Mouse (Mus musculus): ENCODE data around the gene Slc26a10.
"Not testable (repeated sequence)": the region's sequence is repeated elsewhere in the genome, so short reads cannot be mapped to it uniquely, and the experiment has no call there.

Slc26a10 gene

DNA sequence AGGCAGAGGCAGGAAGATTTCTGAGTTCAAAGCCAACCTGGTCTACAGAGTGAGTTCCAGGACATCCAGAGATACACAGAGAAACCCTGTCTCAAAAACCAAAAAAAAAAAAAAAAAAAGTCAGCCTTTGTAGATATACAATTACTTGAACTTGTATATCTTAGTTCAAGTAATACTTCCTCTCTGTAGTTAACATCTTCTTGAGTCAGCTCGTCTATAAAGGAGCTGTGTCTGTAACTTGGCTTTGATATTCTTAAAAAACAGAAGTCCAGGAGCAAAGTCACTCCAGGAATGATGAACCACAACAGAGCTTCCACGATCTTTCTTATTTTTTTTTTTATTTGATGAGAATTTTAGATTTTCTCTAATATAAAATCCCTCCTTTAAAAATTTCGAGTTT lies 19.7 kb downstream of the Slc26a10 start:
- no peak for DNase-seq (ENCODE audit: low read depth)

- no peak for DNase-seq (ENCODE audit: low read depth)
Measured at GRCm38 (mm10) chr10:127160081-127160480, 20.4 kb downstream of the Slc26a10 start.

DNA sequence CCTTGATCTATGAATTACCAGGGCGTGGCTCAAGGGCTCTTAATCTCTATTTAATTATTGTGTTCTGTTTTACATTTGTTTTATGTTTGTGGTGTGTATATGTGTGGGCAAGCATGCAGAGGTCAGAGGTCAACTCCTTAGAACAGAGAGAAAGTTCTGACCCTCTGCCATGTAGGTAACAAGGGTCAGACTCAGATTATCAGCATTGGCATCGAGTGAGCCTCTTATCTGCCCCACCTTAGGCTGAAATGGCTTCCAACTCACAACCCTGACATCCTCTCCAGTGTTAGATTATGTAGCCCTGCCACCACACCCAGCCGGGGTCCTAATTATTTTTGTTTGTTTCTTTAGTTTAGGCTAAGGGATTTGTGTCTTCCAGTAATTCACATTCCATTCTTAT lies 22.0 kb downstream of the Slc26a10 start:
- DNase-seq (ENCODE audit: low read depth) = no peak

DNA sequence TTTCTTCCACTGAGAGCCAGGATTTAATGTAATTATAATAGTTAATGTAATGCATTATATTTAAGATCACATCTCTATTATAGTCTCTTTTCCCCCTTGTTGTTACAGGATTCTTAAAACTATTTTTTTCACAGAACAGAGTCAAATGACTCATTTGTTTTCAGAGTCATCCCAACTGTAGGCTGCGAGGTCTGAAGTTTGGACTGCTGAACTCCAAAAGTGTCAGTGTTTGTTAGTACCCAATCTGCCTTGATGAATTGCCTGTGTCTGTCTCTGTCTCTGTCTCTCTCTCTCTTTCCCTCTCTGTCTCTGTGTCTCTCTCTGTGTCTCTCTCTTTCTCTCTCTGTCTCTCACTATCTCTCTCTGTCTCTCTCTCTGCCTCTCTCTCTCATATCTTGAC lies 23.9 kb downstream of the Slc26a10 start:
- DNase-seq (ENCODE audit: low read depth) = no peak

DNA sequence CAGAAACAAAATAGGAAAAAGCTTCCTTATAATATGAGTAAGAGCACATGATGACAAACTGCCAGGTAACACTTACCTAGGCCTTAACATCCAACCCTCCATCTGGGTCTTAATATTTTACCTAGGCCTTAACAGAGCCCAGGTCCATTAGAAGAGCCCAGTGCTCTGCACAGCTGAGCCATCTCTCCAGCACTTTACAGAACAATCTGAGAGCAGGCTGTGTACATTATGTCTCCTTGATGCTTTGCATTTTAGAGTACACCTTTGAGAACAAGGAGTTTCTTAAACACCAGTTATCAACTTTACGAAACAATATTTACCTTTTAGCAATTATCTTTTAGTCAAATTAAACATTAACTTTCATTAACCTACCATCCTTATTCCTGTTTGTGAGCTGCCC lies 24.4 kb downstream of the Slc26a10 start:
- no peak for DNase-seq (ENCODE audit: low read depth)

DNA sequence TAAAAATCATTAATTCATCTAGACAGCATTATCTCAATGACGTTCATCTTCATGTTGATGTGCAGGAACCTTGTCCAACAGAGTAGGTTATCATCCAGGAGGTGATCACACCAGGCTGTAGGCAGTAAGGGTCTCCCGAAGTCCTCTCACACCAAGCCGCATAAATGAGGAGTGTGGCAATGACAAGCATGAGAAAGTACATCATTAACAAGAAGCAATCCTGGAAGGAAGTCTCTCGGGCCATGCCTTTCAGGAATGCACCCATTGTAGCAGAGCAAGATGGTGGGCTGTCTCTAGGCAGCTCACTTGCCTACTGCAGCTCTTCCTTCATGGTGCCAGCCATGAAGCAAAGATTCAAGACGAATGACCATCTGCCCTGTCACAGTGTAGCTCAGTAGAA lies 25.8 kb downstream of the Slc26a10 start:
- DNase-seq (ENCODE audit: low read depth) = no peak

DNA sequence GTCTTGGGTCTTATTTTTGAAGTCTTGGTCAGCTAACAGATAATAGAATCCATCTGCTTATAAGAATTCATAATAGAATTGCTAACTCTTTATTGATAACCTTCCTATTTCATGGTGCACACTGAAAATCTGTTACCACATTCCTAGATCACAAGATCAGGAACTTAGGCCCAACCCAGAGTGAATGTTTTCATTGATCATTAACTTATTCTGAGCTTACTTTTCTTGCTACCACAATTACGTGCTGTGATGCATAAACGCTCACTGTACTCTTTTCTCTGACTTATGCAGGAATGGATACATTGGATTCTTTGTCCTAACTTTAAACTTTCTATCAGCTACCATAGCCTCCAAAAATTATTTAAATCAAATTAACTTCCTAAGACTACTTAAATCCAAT lies 26.2 kb downstream of the Slc26a10 start:
- DNase-seq (ENCODE audit: low read depth) = no peak

- DNase-seq (ENCODE audit: low read depth) = no peak
Measured at GRCm38 (mm10) chr10:127153323-127153722, 27.1 kb downstream of the Slc26a10 start.

DNA sequence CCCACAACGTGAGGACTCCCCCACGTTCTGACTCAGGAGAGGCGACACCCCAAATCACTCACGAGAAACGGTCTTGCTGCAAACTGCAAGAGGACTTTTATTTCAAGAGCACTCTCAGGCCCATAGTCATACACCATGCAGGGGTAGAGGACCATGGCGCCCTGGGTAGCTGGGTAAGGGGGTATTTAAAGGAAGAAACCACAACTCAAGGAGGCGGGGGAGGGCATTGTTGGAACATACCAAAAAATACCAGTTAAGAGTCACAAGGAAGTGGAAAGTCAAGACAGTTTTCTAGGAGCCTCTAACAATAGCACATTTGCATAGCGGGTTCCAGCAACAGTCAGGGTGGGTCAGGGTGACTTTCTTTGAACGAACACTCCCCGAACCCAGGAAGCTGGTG lies 27.9 kb downstream of the Slc26a10 start:
- not testable (repeated sequence) for DNase-seq (ENCODE audit: low read depth)

DNA sequence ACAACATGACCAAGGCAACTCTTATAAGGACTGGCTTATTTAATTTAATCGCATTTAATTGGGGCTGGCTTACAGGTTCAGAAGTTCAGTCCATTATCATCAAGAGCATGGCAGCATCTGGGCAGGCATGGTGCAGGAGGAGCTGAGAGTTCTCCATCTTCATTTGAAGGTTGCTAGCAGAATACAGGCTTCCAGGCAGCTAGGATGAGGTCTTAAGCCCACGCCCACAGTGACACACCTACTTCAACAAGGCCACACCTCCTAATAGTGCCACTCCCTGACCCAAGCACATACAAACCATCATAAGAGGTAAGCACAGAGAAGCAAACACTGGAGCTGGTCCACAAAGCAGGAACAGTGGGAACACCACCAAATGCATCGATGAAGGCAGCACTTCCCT lies 29.2 kb downstream of the Slc26a10 start:
- DNase-seq (ENCODE audit: low read depth) = peak; percentile 52

GRCm38 (mm10) chr10:127150471-127150872 lies 30.0 kb downstream of the Slc26a10 start:
- DNase-seq (ENCODE audit: low read depth) = peak; percentile 77

DNA sequence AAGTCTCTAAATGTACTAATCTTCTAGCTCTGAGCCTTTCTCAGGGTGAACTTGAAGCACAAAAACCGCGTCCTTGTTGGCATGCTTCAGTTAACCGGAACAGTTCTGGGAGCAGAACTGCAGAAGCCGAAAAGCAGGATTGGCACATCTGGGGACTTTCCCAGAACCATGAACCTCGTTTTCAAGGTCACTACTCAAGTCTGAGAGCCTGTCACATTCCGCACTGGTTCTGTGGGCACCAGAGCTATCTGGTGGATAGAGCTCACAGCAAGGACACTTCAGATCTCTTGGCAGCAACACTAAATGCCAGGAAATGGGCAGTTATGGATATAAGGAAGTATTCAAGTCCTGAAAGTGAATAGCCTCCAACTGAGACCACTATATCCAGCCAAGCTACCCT lies 33.3 kb downstream of the Slc26a10 start:
- no peak for DNase-seq (ENCODE audit: low read depth)

DNA sequence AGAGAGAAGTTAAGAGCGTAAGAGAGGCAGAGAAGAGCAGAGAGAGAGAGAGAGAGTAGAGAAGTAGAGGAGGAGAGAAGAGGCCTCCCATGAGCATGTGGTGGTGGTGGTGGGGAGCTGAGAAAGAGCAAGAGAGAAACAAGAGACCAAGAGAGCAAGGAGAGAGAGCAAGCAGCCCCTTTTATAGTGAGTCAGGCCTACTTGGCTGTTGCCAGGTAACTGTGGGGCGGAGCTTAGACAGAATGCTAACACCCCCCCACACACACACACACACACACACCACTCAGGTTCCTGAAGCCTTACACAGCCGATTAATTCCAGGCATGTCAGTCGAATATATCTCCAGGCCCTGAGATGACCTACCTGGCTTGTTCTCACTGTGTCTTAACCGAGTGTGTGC lies 35.1 kb downstream of the Slc26a10 start:
- peak; percentile 55 for DNase-seq (ENCODE audit: low read depth)

- no peak for DNase-seq (ENCODE audit: low read depth)
Measured at GRCm38 (mm10) chr10:127144536-127144935, 35.9 kb downstream of the Slc26a10 start.

GRCm38 (mm10) chr10:127143228-127143627 lies 37.2 kb downstream of the Slc26a10 start:
- DNase-seq (ENCODE audit: low read depth) = no peak

DNA sequence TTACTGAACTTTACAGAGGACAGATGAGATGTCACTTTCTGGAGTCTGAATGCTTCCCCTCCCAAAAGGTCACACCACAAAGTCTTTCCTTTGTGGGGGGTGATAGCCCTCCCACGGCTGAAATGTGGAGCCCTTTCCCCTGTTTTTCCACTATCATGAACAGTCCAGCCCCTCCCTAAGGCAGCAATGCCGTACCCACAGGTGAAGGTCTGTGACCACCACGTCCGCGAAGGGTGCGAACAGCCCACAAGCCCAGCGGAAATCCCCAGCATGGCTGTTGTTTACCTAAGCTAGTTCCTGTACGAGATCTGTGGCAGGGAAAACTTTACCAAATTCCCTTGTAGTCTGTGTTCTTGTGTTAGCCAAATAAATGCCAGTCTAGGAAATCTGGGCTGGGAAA lies 38.9 kb downstream of the Slc26a10 start:
- peak; percentile 92 for DNase-seq (ENCODE audit: low read depth)

DNA sequence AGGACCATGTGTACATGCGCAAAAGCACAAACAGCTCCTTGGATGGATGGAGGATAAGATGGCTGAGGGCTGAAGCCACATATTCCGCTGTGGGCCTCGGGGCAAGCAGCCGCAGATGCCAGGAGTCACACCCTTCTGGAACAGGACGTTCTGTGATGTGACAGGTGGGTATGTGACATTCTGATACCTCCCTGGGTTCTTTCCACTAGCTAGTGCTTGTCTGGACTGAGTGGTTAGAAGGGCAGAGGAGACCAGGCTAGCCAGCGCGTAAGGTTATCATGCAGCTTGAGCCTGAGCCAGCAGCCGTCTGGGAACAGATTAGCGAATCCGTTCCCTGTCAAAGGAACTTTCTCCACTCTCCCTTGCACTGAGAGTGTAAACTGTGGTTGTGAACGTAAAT lies 39.5 kb downstream of the Slc26a10 start:
- DNase-seq (ENCODE audit: low read depth) = peak; percentile 78

DNA sequence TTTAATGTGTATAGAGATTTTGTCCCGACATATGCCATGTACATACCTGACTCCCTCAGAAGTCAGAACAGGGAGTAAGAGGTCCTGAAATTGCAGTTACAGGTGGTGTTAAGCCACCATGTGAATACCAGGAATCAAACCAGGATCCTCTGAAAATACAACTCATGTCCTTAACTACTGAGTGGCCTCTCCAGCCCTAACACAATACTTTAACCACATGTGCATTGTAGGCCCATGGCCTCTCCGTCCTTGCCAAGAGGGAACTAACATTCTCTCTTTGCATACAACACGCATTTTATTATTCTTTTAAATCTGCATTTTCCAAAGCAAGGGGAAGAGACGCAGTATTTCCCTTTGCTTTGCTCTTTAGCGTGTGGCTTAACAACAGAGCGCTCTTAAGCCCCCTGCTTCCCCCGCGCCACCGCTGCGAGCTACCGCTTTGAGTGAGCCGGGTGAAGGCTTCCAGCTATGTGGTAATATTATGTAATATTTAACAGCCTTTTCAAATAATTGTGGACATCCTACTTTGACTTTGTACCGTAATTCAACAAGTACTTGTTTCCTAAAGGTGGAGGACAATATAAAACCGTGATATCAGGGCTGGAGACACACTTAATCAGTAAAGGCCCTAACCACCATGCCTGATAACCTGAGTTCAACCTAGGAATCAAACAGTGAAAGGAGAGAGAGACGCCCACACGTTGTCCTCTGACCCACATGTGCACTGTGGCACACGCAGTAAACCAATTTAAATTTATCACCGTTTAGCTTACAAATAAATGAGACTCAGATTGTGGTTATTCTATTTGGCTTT lies 41.9 kb downstream of the Slc26a10 start:
- peak; percentile 54 for DNase-seq (ENCODE audit: low read depth)

DNA sequence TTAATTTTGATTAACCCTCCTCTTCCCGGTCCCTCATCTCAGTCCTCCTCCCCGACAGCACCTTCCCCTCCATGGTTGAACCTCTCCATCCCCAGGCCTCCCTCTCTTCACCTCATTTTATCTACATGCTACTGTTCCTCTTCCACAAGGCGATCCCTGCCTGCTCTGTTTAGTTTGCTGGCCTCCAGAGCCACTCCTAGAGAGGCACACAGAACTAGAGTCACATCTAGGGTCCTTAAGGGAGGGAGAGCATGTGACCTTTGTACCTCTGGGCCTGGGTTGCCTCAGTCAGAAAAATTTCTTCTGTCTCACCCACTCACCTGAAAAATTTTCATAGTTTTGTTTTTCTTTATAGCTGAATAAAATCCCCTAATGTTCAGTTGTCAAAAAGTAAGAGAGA lies 42.5 kb downstream of the Slc26a10 start:
- peak; percentile 49 for DNase-seq (ENCODE audit: low read depth)

DNA sequence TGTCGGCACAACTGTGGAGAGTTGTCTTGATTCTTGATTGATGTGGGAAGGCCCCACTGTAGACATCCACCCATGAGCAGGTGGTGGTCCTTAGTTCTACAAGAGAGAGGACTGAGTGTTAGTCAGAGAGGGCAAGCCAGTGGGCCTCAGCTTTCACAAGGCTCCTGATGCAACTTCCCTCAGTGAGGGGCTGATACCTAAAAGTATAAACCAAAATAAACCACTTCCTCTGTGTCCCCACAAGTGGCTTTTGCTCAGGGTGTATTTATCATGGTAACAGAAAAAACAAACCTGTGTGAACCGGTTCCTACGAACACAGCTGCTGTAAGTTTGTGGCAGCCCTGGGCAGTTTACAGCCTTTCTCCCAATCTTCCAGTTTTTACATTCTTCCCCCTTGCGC lies 43.9 kb downstream of the Slc26a10 start:
- DNase-seq (ENCODE audit: low read depth) = peak; percentile 91

- peak; percentile 81 for DNase-seq (ENCODE audit: low read depth)
Measured at GRCm38 (mm10) chr10:127135118-127135836, 45.2 kb downstream of the Slc26a10 start.

DNA sequence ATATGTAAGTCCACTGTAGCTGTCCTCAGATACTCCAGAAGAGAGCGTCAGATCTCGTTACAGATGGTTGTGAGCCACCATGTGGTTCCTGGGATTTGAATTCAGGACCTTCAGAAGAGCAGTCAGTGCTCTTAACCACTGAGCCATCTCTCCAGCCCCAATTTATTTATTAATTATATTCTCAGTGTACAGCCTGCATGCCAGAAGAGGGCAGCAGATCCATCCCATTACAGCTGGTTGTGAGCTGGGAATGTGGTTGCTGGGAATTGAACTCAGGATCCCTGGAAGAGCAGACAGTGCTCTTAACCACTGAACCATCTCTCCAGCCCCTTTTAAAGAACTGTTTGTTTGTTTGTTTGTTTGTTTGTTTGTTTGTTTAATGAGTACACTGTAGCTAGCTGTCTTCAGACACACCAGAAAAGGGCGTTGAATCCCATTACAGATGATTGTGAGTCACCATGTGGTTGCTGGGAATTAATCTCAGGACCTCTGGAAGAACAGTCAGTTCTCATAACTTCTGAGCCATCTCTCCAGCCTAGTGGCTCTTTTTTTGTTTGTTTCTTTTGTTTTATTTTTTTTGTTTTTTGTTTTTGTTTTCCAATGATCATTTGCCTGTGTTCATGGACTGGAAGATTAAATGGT lies 45.9 kb downstream of the Slc26a10 start:
- peak; percentile 58 for DNase-seq (ENCODE audit: low read depth)

GRCm38 (mm10) chr10:127132469-127132868 lies 48.0 kb downstream of the Slc26a10 start:
- no peak for DNase-seq (ENCODE audit: low read depth)

Measured in induced T-regulatory cell, adult 2 months (primary cell).